Mouse (Mus musculus) heart, postnatal 0 days (tissue): Measurements from ENCODE around the gene Man2c1.

Source experiments
- CTCF ChIP-seq: IDR thresholded peaks from 2 replicates; pipeline ENCODE4 v1.5.1; 2016; ENCODE audit warnings: antibody characterized with exemption, control low read depth, low read depth
- EP300 ChIP-seq: IDR thresholded peaks from 2 replicates; pipeline ENCODE4 v1.6.1; 2016; ENCODE audit warnings: antibody characterized with exemption, low read depth

- TF ChIP-seq CTCF (no peak), EP300 (no peak)
Observed at GRCm38 (mm10) chr9:57152331-57152730, 21.8 kb downstream of the Man2c1 start.
